Comparison of ENCODE assay signal across 17 mouse cellular contexts in genomic region chr6:34148021-34148420, GRCm38 (mm10).
"Had no signal": no experiment of that assay in that cellular context is flagged by ENCODE, and none has a peak within 500 bp of the region (broad histone marks: within the 10 kb centered on the region; RNA-seq: fewer than 3 reads in every experiment).

No protein-coding gene starts in this region.

- DNase-seq: kidney, adult 9 months; kidney, postnatal 14 days; kidney, postnatal 4 days; left cerebral cortex, postnatal 4 days; liver, postnatal 0 days; lung, embryonic 14.5 days; right cerebral cortex, postnatal 25 days; spleen, adult 18-20 months; thymus, postnatal 25 days had no signal

- H3K9ac ChIP-seq: limb, embryonic 12.5 days; limb, embryonic 15.5 days; liver, embryonic 14.5 days; liver, postnatal 0 days; lung, embryonic 14.5 days; midbrain, embryonic 13.5 days; stomach, embryonic 15.5 days had no signal

- H3K4me3 ChIP-seq: limb, embryonic 12.5 days; limb, embryonic 15.5 days; midbrain, embryonic 13.5 days; stomach, embryonic 15.5 days had no signal

- H3K27ac ChIP-seq: limb, embryonic 12.5 days; limb, embryonic 15.5 days; liver, embryonic 14.5 days; macrophage; midbrain, embryonic 13.5 days; stomach, embryonic 15.5 days had no signal

- H3K36me3 ChIP-seq: limb, embryonic 12.5 days; limb, embryonic 15.5 days; midbrain, embryonic 13.5 days; stomach, embryonic 15.5 days had no signal

- H3K9me3 ChIP-seq: limb, embryonic 15.5 days; stomach, embryonic 15.5 days had no signal

- ATAC-seq: liver, postnatal 0 days; lung, postnatal 0 days; midbrain, embryonic 13.5 days had no signal

- H3K27me3 ChIP-seq: limb, embryonic 15.5 days; midbrain, embryonic 13.5 days; stomach, embryonic 15.5 days had no signal

- H3K4me2 ChIP-seq: limb, embryonic 12.5 days; limb, embryonic 15.5 days; liver, embryonic 11.5 days; lung, embryonic 14.5 days; midbrain, embryonic 13.5 days; stomach, embryonic 15.5 days had no signal
